Mouse (Mus musculus): ENCODE measurements around the gene Haus5. TPM values are rescaled to one million over a fixed set of nuclear protein-coding genes. Genes with fewer than 3 reads are reported as not detected.

The Haus5 gene
- total RNA-seq (2015) (31.0 and 31.3 TPM in 2 replicates), total RNA-seq (2017) (21.5 and 28.7 TPM in 2 replicates)

GRCm38 (mm10) chr7:30664529-30665200, at the start of gene Haus5:
TSS of gene Haus5 (minus strand) at chr7:30664994.
- ATAC-seq (replicated peaks; ENCODE audit: poor library complexity), result peak; percentile 99

- ATAC-seq (replicated peaks; ENCODE audit: poor library complexity), result no peak
Measured at GRCm38 (mm10) chr7:30711942-30712341, 47.1 kb upstream of the Haus5 start, which contains the start of gene Atp4a. TSS of gene Atp4a (plus strand) at chr7:30712209.

- ATAC-seq (replicated peaks; ENCODE audit: poor library complexity), result no peak
Measured at GRCm38 (mm10) chr7:30707441-30707840, 42.6 kb upstream of the Haus5 start.

- peak; percentile 73 for ATAC-seq (replicated peaks; ENCODE audit: poor library complexity)
Measured at GRCm38 (mm10) chr7:30706214-30706882, 41.6 kb upstream of the Haus5 start.

- peak; percentile 69 for ATAC-seq (replicated peaks; ENCODE audit: poor library complexity)
Measured at GRCm38 (mm10) chr7:30698589-30698988, 33.8 kb upstream of the Haus5 start, which contains the start of gene 2200002J24Rik. TSS of gene 2200002J24Rik (plus strand) at chr7:30698926.

- ATAC-seq (replicated peaks; ENCODE audit: poor library complexity), result peak; percentile 93
Measured at GRCm38 (mm10) chr7:30698101-30698500, 33.3 kb upstream of the Haus5 start.

- ATAC-seq (replicated peaks; ENCODE audit: poor library complexity), result no peak
Measured at GRCm38 (mm10) chr7:30688325-30688724, 23.5 kb upstream of the Haus5 start.

- ATAC-seq (replicated peaks; ENCODE audit: poor library complexity), result peak; percentile 57
Measured at GRCm38 (mm10) chr7:30683425-30683824, 18.6 kb upstream of the Haus5 start.

- ATAC-seq (replicated peaks; ENCODE audit: poor library complexity), result no peak
Measured at GRCm38 (mm10) chr7:30681897-30682296, 17.1 kb upstream of the Haus5 start.

- no peak for ATAC-seq (replicated peaks; ENCODE audit: poor library complexity)
Measured at GRCm38 (mm10) chr7:30678263-30678975, 13.6 kb upstream of the Haus5 start.

- ATAC-seq (replicated peaks; ENCODE audit: poor library complexity), result no peak
Measured at GRCm38 (mm10) chr7:30671480-30671879, 6.7 kb upstream of the Haus5 start, which contains the start of gene Pmis2. TSS of gene Pmis2 (minus strand) at chr7:30671605.

GRCm38 (mm10) chr7:30669229-30669628, 4.4 kb upstream of the Haus5 start:
- peak; percentile 72 for ATAC-seq (replicated peaks; ENCODE audit: poor library complexity)

GRCm38 (mm10) chr7:30665321-30665720, 527 bp upstream of the Haus5 start:
- no peak for ATAC-seq (replicated peaks; ENCODE audit: poor library complexity)

GRCm38 (mm10) chr7:30649591-30650540, 14.9 kb downstream of the Haus5 start, which contains the start of gene Rbm42:
TSS of gene Rbm42 (minus strand) at chr7:30650317.
- ATAC-seq (replicated peaks; ENCODE audit: poor library complexity), result peak; percentile 99

- ATAC-seq (replicated peaks; ENCODE audit: poor library complexity), result no peak
Measured at GRCm38 (mm10) chr7:30639083-30639482, 25.7 kb downstream of the Haus5 start.

- ATAC-seq (replicated peaks; ENCODE audit: poor library complexity), result no peak
Measured at GRCm38 (mm10) chr7:30636395-30636794, 28.4 kb downstream of the Haus5 start.

GRCm38 (mm10) chr7:30635752-30636151, 29.0 kb downstream of the Haus5 start, which contains the start of gene Etv2:
TSS of gene Etv2 (minus strand) at chr7:30635852.
- ATAC-seq (replicated peaks; ENCODE audit: poor library complexity), result no peak

GRCm38 (mm10) chr7:30634621-30635020, 30.2 kb downstream of the Haus5 start:
- peak; percentile 92 for ATAC-seq (replicated peaks; ENCODE audit: poor library complexity)

GRCm38 (mm10) chr7:30633762-30634412, 30.9 kb downstream of the Haus5 start:
- ATAC-seq (replicated peaks; ENCODE audit: poor library complexity), result 0 out of 2 replicates have a peak, but pooled peaks have one; percentile 20

- ATAC-seq (replicated peaks; ENCODE audit: poor library complexity), result no peak
Measured at GRCm38 (mm10) chr7:30629013-30629412, 35.8 kb downstream of the Haus5 start.

Data from megakaryocyte progenitor cell, adult 5-6 weeks (primary cell).